Mouse (Mus musculus): Measurements from ENCODE around the gene Xntrpc. TPM values are rescaled to one million over a fixed set of nuclear protein-coding genes. Genes with fewer than 3 reads are reported as not detected.

Xntrpc gene
- total RNA-seq, 1 experiment, result 0.76 TPM

- DNase-seq (ENCODE audit: low read depth, low spot score), result no peak
- Histone ChIP-seq H3K9me3 (ENCODE audit: control insufficient read depth, insufficient read depth, low read depth, low read length) (no peaks in the 10 kb centered on the region), H3K9ac (ENCODE audit: insufficient read depth, low read depth, low read length, poor library complexity, severe bottlenecking) (no peak overlapping the region), H3K27ac (ENCODE audit: insufficient read depth, low read depth, low read length, poor library complexity, severe bottlenecking) (no peak overlapping the region), H3K4me3 (ENCODE audit: insufficient read depth in 1 of 2, low read depth in 1 of 2, low read length in 2 of 2, poor library complexity in 1 of 2, severe bottlenecking in 1 of 2) (no peak overlapping the region), H3K4me1 (ENCODE audit: control insufficient read depth in 2 of 2, insufficient read depth in 2 of 2, low read length in 2 of 2, poor library complexity in 1 of 2) (no peaks in the 10 kb centered on the region), H3K36me3 (ENCODE audit: control insufficient read depth, insufficient read depth, low read length, poor library complexity, severe bottlenecking) (peaks cover 23% of the 10 kb centered on the region)
- in situ Hi-C loops (cut with MboI; ENCODE audit: low sequenced_read_pairs in 2 of 2, unreplicated experiment in 2 of 2), result loop anchor here (5.0 to 25.0 kb wide), 2 partner anchors 39 to 324 kb away; no protein-coding TSS in a partner anchor
- no peak for TF ChIP-seq ZNF384 (IDR thresholded peaks at IDR 0.05; ENCODE audit: low read depth, low read length)
- peak; percentile 99 for TF ChIP-seq MAFK (IDR thresholded peaks at IDR 0.05; ENCODE audit: insufficient read depth, low read depth, low read length)
Observed at GRCm38 (mm10) chr7:102137898-102138297, 72.4 kb downstream of the Xntrpc start.

Other genes with a start within 250 kb of the Xntrpc start
- 1.1 and 1.3 TPM in 2 replicates for gene Phox2a, start 247.4 kb upstream of the Xntrpc start, total RNA-seq (2012; rRNA removed)
- gene Inppl1, start 227.5 kb upstream of the Xntrpc start, total RNA-seq (2012; rRNA removed), result 57.1 and 71.4 TPM in 2 replicates
- 4.2 and 4.3 TPM in 2 replicates for gene Folr2, start 208.5 kb upstream of the Xntrpc start, total RNA-seq (2012; rRNA removed)
- gene Anapc15, start 202.0 kb upstream of the Xntrpc start, total RNA-seq (2012; rRNA removed), result 105 and 123 TPM in 2 replicates
- gene Folr1, start 194.9 kb upstream of the Xntrpc start, total RNA-seq (2012; rRNA removed), result 536 and 562 TPM in 2 replicates
- gene Lamtor1, start 159.8 kb upstream of the Xntrpc start, total RNA-seq (2012; rRNA removed), result 90.8 and 106 TPM in 2 replicates
- gene Tomt, start 159.4 kb upstream of the Xntrpc start, total RNA-seq (2012; rRNA removed), result 1.9 and 3.0 TPM in 2 replicates
- 2.6 TPM in 2 replicates for gene Lrrc51, start 131.8 kb upstream of the Xntrpc start, total RNA-seq (2012; rRNA removed)
- gene Numa1, start 131.6 kb upstream of the Xntrpc start, total RNA-seq (2012; rRNA removed), result 91.0 and 95.6 TPM in 2 replicates
- 11.0 and 15.0 TPM in 2 replicates for gene Il18bp, start 47.0 kb upstream of the Xntrpc start, total RNA-seq (2012; rRNA removed)
- gene Rnf121, start 244 bp upstream of the Xntrpc start, total RNA-seq (2012; rRNA removed), result 45.7 and 60.8 TPM in 2 replicates
- 32.2 and 43.6 TPM in 2 replicates for gene Xndc1, start 202 bp upstream of the Xntrpc start, total RNA-seq (2012; rRNA removed)
- 0.36 and 1.3 TPM in 2 replicates for gene Trpc2, start 17.4 kb downstream of the Xntrpc start, total RNA-seq (2012; rRNA removed)
- gene Art1, start 36.0 kb downstream of the Xntrpc start, total RNA-seq (2012; rRNA removed), result 0.45 and 0.90 TPM in 2 replicates
- 2.6 and 3.2 TPM in 2 replicates for gene Art5, start 43.8 kb downstream of the Xntrpc start, total RNA-seq (2012; rRNA removed)
- gene Chrna10, start 51.1 kb downstream of the Xntrpc start, total RNA-seq (2012; rRNA removed), result 0.27 and 0.42 TPM in 2 replicates
- gene Nup98, start 144.5 kb downstream of the Xntrpc start, total RNA-seq (2012; rRNA removed), result 50.5 and 59.4 TPM in 2 replicates
- 24.0 and 30.1 TPM in 2 replicates for gene Pgap2, start 144.5 kb downstream of the Xntrpc start, total RNA-seq (2012; rRNA removed)
- gene Rhog, start 190.3 kb downstream of the Xntrpc start, total RNA-seq (2012; rRNA removed), result 3.8 and 4.3 TPM in 2 replicates
- gene Stim1, start 202.1 kb downstream of the Xntrpc start, total RNA-seq (2012; rRNA removed), result 22.4 and 31.3 TPM in 2 replicates

Data from ES-E14 (cell line).